Mouse (Mus musculus): ENCODE data around the gene 2210418O10Rik. TPM values are rescaled to one million over a fixed set of nuclear protein-coding genes. Genes with fewer than 3 reads are reported as not detected.
"Not testable (repeated sequence)": the region's sequence is repeated elsewhere in the genome, so short reads cannot be mapped to it uniquely, and the experiment has no call there.

The 2210418O10Rik gene
- polyA plus RNA-seq (2016; fragmentation: Nextera tagmentation; extraction: Ambion mirVana) = 8.2 and 16.1 TPM in 2 replicates

DNA sequence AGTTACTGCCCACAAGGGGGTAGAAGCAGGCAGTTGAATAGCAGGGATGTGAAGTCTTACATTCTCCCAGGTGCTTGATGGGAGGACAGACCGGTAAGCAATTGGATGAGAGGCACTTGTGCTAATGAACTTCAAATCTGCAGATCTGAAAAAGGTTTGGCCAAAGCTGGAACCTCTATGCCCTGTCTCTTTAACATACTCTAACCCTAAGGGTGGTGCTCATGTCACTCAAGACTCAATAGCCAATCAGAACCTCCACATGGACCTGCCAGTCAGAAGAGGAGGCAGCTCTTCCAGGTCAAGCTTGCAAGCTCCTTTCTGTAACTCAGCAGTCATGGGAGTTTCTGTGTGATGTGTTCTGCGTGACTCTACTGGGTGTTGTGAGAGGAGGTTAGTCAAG lies at the start of gene 2210418O10Rik:
2210418O10Rik (plus strand) TSS at position 301 of the 400 bp plus-strand sequence.
- H3K27me3 ChIP-seq; H3K27ac ChIP-seq; H3K36me3 ChIP-seq; H3K4me1 ChIP-seq; H3K9me3 ChIP-seq; ATAC-seq (ENCODE audit: insufficient number of reproducible peaks, insufficient read depth, low FRiP score, low TSS enrichment); H3K9ac ChIP-seq; H3K4me3 ChIP-seq; H3K4me2 ChIP-seq (replicated peaks): not testable (repeated sequence)
- no CpG with 5 or more reads among the region's 2 CpGs for WGBS

DNA sequence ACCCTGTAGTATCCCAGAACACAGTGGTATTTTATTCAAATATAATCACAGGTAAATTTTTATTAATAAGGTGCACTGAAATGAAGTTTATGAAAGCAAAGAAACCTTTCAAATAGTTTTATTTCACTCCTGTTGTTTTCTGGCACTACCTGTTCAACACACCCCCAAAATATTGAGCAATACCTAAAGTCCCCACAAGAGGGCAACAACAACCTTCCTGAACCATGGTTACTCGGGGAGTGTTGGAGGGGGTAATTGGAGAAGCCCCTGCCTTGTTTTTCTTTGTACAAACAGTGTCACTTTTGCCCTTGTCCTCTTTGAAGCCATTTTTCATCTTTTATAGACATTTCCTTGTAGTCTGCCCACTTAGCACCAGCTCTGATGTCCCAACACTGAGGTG lies 22.1 kb downstream of the 2210418O10Rik start:
- H3K4me1 ChIP-seq; H3K27me3 ChIP-seq; H3K36me3 ChIP-seq; H3K4me2 ChIP-seq (replicated peaks); H3K9ac ChIP-seq; ATAC-seq (ENCODE audit: insufficient number of reproducible peaks, insufficient read depth, low FRiP score, low TSS enrichment); H3K4me3 ChIP-seq; H3K27ac ChIP-seq; H3K9me3 ChIP-seq: not testable (repeated sequence)
- WGBS = no CpG with 5 or more reads among the region's 1 CpGs

Other genes with a start within 250 kb of the 2210418O10Rik start
- gene Gm2004, start 76.7 kb upstream of the 2210418O10Rik start, polyA plus RNA-seq (2016; fragmentation: Nextera tagmentation; extraction: Ambion mirVana) = 1.3 and 3.0 TPM in 2 replicates
- not detected in 2 replicates for gene Gm11009, start 92.9 kb downstream of the 2210418O10Rik start, polyA plus RNA-seq (2016; fragmentation: Nextera tagmentation; extraction: Ambion mirVana)
- gene Gm14435, start 197.0 kb downstream of the 2210418O10Rik start, polyA plus RNA-seq (2016; fragmentation: Nextera tagmentation; extraction: Ambion mirVana) = 14.6 and 14.9 TPM in 2 replicates